Mouse (Mus musculus) adrenal gland (tissue): Measurements from ENCODE around the gene Nr2f2.

ENCODE experiments used
- intact Hi-C: fragments of 180-260 bp; cut with DNase I; formaldehyde crosslinking; loops from one replicate; pipeline ENCODE4 v1.15.1; 2025
- long read RNA-seq, 2 experiments: library from polyadenylated mRNA; unstranded; transcript quantifications; one replicate each; pipeline ENCODE4 v2.0.0; 2020; ENCODE audit warnings: borderline replicate concordance in 1 of 2; ENCODE audit not compliant: insufficient replicate concordance in 1 of 2

Nr2f2 gene
- long read RNA-seq, experiment 1, full-length matches to known transcripts: 18 of 23 reads
- long read RNA-seq, experiment 1, partial matches to known transcripts: 2 of 23 reads
- long read RNA-seq, experiment 1, other reads (novel, unspliced or antisense): 3 of 23 reads
- long read RNA-seq, experiment 2, full-length matches to known transcripts: 23 of 35 reads
- long read RNA-seq, experiment 2, partial matches to known transcripts: 5 of 35 reads
- long read RNA-seq, experiment 2, other reads (novel, unspliced or antisense): 7 of 35 reads

- intact Hi-C loops: loop anchor here (10.0 kb wide), 2 partner anchors 871 to 1049 kb away; no protein-coding TSS in a partner anchor
Measured at GRCm38 (mm10) chr7:70365941-70366807, at the start of gene Nr2f2. Gene Nr2f2, minus strand, starts transcription at chr7:70366735.

GRCm38 (mm10) chr7:70414461-70414860 lies 47.9 kb upstream of the Nr2f2 start:
- intact Hi-C loops: no loop called here

- intact Hi-C loops: no loop called here
Measured at GRCm38 (mm10) chr7:70413646-70414045, 47.1 kb upstream of the Nr2f2 start.

- intact Hi-C loops: no loop called here
Measured at GRCm38 (mm10) chr7:70412900-70413299, 46.4 kb upstream of the Nr2f2 start.

GRCm38 (mm10) chr7:70410350-70410749 lies 43.8 kb upstream of the Nr2f2 start:
- intact Hi-C loops: no loop called here

- intact Hi-C loops: no loop called here
Measured at GRCm38 (mm10) chr7:70409890-70410289, 43.4 kb upstream of the Nr2f2 start.

GRCm38 (mm10) chr7:70408814-70409213 lies 42.3 kb upstream of the Nr2f2 start:
- intact Hi-C loops: no loop called here

GRCm38 (mm10) chr7:70407123-70407522 lies 40.6 kb upstream of the Nr2f2 start:
- intact Hi-C loops: no loop called here

- intact Hi-C loops: no loop called here
Measured at GRCm38 (mm10) chr7:70406527-70406926, 40.0 kb upstream of the Nr2f2 start.

- intact Hi-C loops: no loop called here
Measured at GRCm38 (mm10) chr7:70405466-70405865, 38.9 kb upstream of the Nr2f2 start.

GRCm38 (mm10) chr7:70382828-70383227 lies 16.3 kb upstream of the Nr2f2 start:
- intact Hi-C loops: no loop called here

- intact Hi-C loops: no loop called here
Measured at GRCm38 (mm10) chr7:70381409-70382244, 15.1 kb upstream of the Nr2f2 start.

GRCm38 (mm10) chr7:70380943-70381342 lies 14.4 kb upstream of the Nr2f2 start:
- intact Hi-C loops: no loop called here

- intact Hi-C loops: no loop called here
Measured at GRCm38 (mm10) chr7:70380246-70380645, 13.7 kb upstream of the Nr2f2 start.

GRCm38 (mm10) chr7:70370552-70371262 lies 4.2 kb upstream of the Nr2f2 start:
- intact Hi-C loops: no loop called here

- intact Hi-C loops: loop anchor here (10.0 kb wide), 2 partner anchors 875 to 1045 kb away; no protein-coding TSS in a partner anchor
Measured at GRCm38 (mm10) chr7:70369731-70370551, 3.4 kb upstream of the Nr2f2 start.

GRCm38 (mm10) chr7:70369061-70369730 lies 2.7 kb upstream of the Nr2f2 start:
- intact Hi-C loops: loop anchor here (10.0 kb wide), 2 partner anchors 874 to 1046 kb away; no protein-coding TSS in a partner anchor

GRCm38 (mm10) chr7:70368751-70369060 lies 2.2 kb upstream of the Nr2f2 start:
- intact Hi-C loops: loop anchor here (10.0 kb wide), 2 partner anchors 874 to 1046 kb away; no protein-coding TSS in a partner anchor

GRCm38 (mm10) chr7:70368268-70368655 lies 1.7 kb upstream of the Nr2f2 start:
- intact Hi-C loops: loop anchor here (10.0 kb wide), 2 partner anchors 873 to 1047 kb away; no protein-coding TSS in a partner anchor
